Mouse (Mus musculus) ES-E14 (cell line): ENCODE data around the gene Synj2. TPM values are rescaled to one million over a fixed set of nuclear protein-coding genes. Genes with fewer than 3 reads are reported as not detected.

Experiments used
- DNase-seq: peaks from one replicate; pipeline ENCODE4 v3.0.0-alpha.2; 2013; ENCODE audit warnings: low read depth, low spot score
- H3K27ac ChIP-seq: 2 replicates; pipeline ENCODE4 v1.5.1; 2012; ENCODE audit warnings: low read depth, mild to moderate bottlenecking, low read length, moderate library complexity, mixed read lengths; ENCODE audit not compliant: poor library complexity, insufficient read depth, severe bottlenecking
- H3K36me3 ChIP-seq: 2 replicates; pipeline ENCODE4 v1.6.1; 2012; ENCODE audit warnings: mild to moderate bottlenecking, low read length, moderate library complexity, mixed read lengths; ENCODE audit not compliant: control insufficient read depth, poor library complexity, insufficient read depth, severe bottlenecking
- H3K4me1 ChIP-seq, 2 experiments: fragments of 150-350 bp in 1 of 2; sonication (generic) in 1 of 2; 2 replicates each; pipeline ENCODE4 v1.6.1; 2012; ENCODE audit warnings: low read length in 2 of 2, mild to moderate bottlenecking in 1 of 2, mixed read lengths in 1 of 2; ENCODE audit not compliant: control insufficient read depth in 2 of 2, insufficient read depth in 2 of 2, poor library complexity in 1 of 2
- H3K4me3 ChIP-seq, 2 experiments: fragments of 150-350 bp in 1 of 2; sonication (generic) in 1 of 2; 2 replicates each; pipeline ENCODE4 v1.5.1; 2012; ENCODE audit warnings: low read length in 2 of 2, low read depth in 1 of 2, mild to moderate bottlenecking in 1 of 2, mixed read lengths in 1 of 2; ENCODE audit not compliant: insufficient read depth in 1 of 2, poor library complexity in 1 of 2, severe bottlenecking in 1 of 2
- H3K9ac ChIP-seq: 2 replicates; pipeline ENCODE4 v1.6.1; 2012; ENCODE audit warnings: low read depth, mild to moderate bottlenecking, low read length, mixed read lengths; ENCODE audit not compliant: poor library complexity, insufficient read depth, severe bottlenecking
- H3K9me3 ChIP-seq: fragments of 150-350 bp; sonication (generic); 2 replicates; pipeline ENCODE4 v1.6.1; 2012; ENCODE audit warnings: low read depth, mild to moderate bottlenecking, low read length; ENCODE audit not compliant: control insufficient read depth, insufficient read depth
- CHD2 ChIP-seq: IDR thresholded peaks from 2 replicates; pipeline ENCODE4 v1.6.1; 2014; ENCODE audit warnings: mild to moderate bottlenecking, low read depth, low read length, inconsistent platforms
- HCFC1 ChIP-seq: IDR thresholded peaks from 2 replicates; pipeline ENCODE4 v1.6.1; 2012; ENCODE audit warnings: low read length, inconsistent platforms, borderline replicate concordance; ENCODE audit not compliant: insufficient read depth
- MAFK ChIP-seq: IDR thresholded peaks from 2 replicates; pipeline ENCODE4 v1.6.1; 2014; ENCODE audit warnings: mild to moderate bottlenecking, low read depth, low read length, inconsistent platforms; ENCODE audit not compliant: insufficient read depth
- ZC3H11A ChIP-seq: IDR thresholded peaks from 2 replicates; pipeline ENCODE4 v1.6.1; 2012; ENCODE audit warnings: low read depth, mild to moderate bottlenecking, inconsistent platforms, low read length, borderline replicate concordance
- ZNF384 ChIP-seq: IDR thresholded peaks from 2 replicates; pipeline ENCODE4 v1.6.1; 2012; ENCODE audit warnings: low read depth, low read length, inconsistent platforms
- in situ Hi-C, 2 experiments: fragments of 600-800 bp; cut with MboI; formaldehyde crosslinking; loops; one replicate each; pipeline ENCODE4 v1.15.1; 2025; ENCODE audit warnings: low sequenced_read_pairs in 2 of 2, inconsistent platforms in 1 of 2; ENCODE audit not compliant: unreplicated experiment in 2 of 2
- total RNA-seq: library from RNA; depleted of rRNA; stranded (reverse); fragments of 300-350 nt; gene quantifications from 2 replicates; pipeline ENCODE4 v1.2.3, GENCODE M21; 2012

Gene Synj2
- total RNA-seq, 1 experiment: 6.1 TPM

- Histone ChIP-seq H3K9ac (no peak overlapping the region), H3K4me3 (no peak overlapping the region), H3K36me3 (no peaks in the 10 kb centered on the region), H3K4me1 (peaks cover 12 to 35% of the 10 kb centered on the region in 2 experiments), H3K27ac (no peak overlapping the region), H3K9me3 (no peaks in the 10 kb centered on the region)
- in situ Hi-C loops: no loop called here
- DNase-seq: no peak
- TF ChIP-seq ZC3H11A (no peak), HCFC1 (no peak), MAFK (no peak), CHD2 (no peak), ZNF384 (no peak)
Measured at GRCm38 (mm10) chr17:5896066-5896465, 45.0 kb upstream of the Synj2 start.

GRCm38 (mm10) chr17:5896607-5897006 is 44.5 kb upstream of the Synj2 start:
- in situ Hi-C loops: no loop called here
- Histone ChIP-seq H3K27ac (no peak overlapping the region), H3K36me3 (no peaks in the 10 kb centered on the region), H3K4me3 (no peak overlapping the region), H3K9me3 (no peaks in the 10 kb centered on the region), H3K9ac (no peak overlapping the region), H3K4me1 (peaks cover 12 to 35% of the 10 kb centered on the region in 2 experiments)
- TF ChIP-seq CHD2 (no peak), MAFK (no peak), ZC3H11A (no peak), ZNF384 (no peak), HCFC1 (no peak)
- DNase-seq: no peak

- Histone ChIP-seq H3K27ac (no peak overlapping the region), H3K4me1 (peaks cover 11 to 30% of the 10 kb centered on the region in 2 experiments), H3K9ac (no peak overlapping the region), H3K9me3 (no peaks in the 10 kb centered on the region), H3K36me3 (no peaks in the 10 kb centered on the region), H3K4me3 (no peak overlapping the region)
- in situ Hi-C loops: no loop called here
- TF ChIP-seq ZNF384 (no peak), HCFC1 (no peak), CHD2 (no peak), ZC3H11A (no peak)
- DNase-seq: no peak
Measured at GRCm38 (mm10) chr17:5897326-5898200, 43.5 kb upstream of the Synj2 start.

- Histone ChIP-seq H3K9me3 (no peaks in the 10 kb centered on the region), H3K36me3 (no peaks in the 10 kb centered on the region), H3K27ac (no peak overlapping the region), H3K9ac (no peak overlapping the region), H3K4me3 (no peak overlapping the region), H3K4me1 (peaks cover 5 to 28% of the 10 kb centered on the region in 2 experiments)
- in situ Hi-C loops: no loop called here
- DNase-seq: no peak
- TF ChIP-seq CHD2 (no peak), ZC3H11A (no peak), ZNF384 (no peak), MAFK (no peak), HCFC1 (no peak)
Measured at GRCm38 (mm10) chr17:5899251-5899650, 41.8 kb upstream of the Synj2 start.
